Mouse (Mus musculus) layer of hippocampus, adult 2 months (tissue): ENCODE results near the gene Tmem221. TPM values are rescaled to one million over a fixed set of nuclear protein-coding genes. Genes with fewer than 3 reads are reported as not detected.

Source experiments
- DNase-seq, 2 experiments: peaks; one replicate each; pipeline ENCODE4 v3.0.0; 2022; ENCODE audit warnings: low spot score in 2 of 2
- H3K27ac ChIP-seq: fragments of 200-600 bp; 2 replicates; pipeline ENCODE4 v1.8.1; 2022
- H3K4me3 ChIP-seq: fragments of 200-600 bp; 2 replicates; pipeline ENCODE4 v1.8.1; 2022; ENCODE audit warnings: mild to moderate bottlenecking
- CTCF ChIP-seq: fragments of 200-600 bp; conservative IDR thresholded peaks from 2 replicates; pipeline ENCODE4 v1.8.1; 2022; ENCODE audit warnings: antibody characterized with exemption, mild to moderate bottlenecking, moderate library complexity
- total RNA-seq, 2 experiments: library from RNA; stranded (reverse); gene quantifications; 2 replicates each; pipeline ENCODE4 v1.2.3; 2021

Tmem221 gene
- total RNA-seq, 2 experiments from 2014 or later = 0.22 to 0.31 TPM

- DNase-seq = no peak
- Histone ChIP-seq H3K4me3 (peak overlapping the region; percentile 75; the same call in 1 of the 2 replicates), H3K27ac (peak overlapping the region; percentile 95)
- TF ChIP-seq CTCF = no peak
These were observed 13.4 kb upstream of the Tmem221 start for GRCm38 (mm10) chr8:71572077-71572476.

DNA sequence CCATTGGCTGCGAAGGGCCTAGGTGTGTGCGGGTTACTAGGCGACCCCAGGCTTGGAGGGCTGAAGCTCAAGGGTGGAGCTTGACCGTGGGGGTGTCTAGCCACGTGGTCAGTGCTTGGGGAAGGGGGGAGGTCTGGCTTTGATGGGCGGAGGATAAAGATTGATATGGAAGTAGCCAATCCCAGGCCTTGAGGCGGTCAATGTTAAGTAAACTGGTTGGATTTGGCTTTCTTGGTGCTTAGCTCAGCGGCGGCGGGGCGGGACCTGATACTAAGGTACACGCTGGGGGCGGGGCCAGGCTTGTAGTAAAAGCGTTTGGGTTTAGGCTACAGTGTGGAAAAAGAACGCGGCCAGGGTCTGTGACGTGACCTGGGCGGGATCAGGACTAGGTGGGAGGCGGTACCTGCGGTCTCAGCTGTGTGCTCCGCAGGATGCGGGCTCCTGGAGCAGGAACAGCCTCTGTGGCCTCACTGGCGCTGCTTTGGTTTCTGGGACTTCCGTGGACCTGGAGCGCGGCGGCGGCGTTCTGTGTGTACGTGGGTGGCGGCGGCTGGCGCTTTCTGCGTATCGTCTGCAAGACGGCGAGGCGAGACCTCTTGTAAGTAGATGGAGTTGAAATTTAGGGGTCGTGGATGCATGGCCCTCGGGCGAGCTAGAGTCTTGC, 11.8 kb upstream of the Tmem221 start:
- TF ChIP-seq CTCF = no peak; the same call in 1 of the 2 replicates
- Histone ChIP-seq H3K4me3 (peak overlapping the region; percentile 75), H3K27ac (peak overlapping the region; percentile 95)
- DNase-seq = peak; percentile 92 to 97

GRCm38 (mm10) chr8:71569366-71570290, 11.0 kb upstream of the Tmem221 start:
- peak; percentile 83 to 92 for DNase-seq
- H3K4me3 ChIP-seq = peak overlapping the region; percentile 75
- no peak for TF ChIP-seq CTCF
- peak overlapping the region; percentile 95 for H3K27ac ChIP-seq

DNA sequence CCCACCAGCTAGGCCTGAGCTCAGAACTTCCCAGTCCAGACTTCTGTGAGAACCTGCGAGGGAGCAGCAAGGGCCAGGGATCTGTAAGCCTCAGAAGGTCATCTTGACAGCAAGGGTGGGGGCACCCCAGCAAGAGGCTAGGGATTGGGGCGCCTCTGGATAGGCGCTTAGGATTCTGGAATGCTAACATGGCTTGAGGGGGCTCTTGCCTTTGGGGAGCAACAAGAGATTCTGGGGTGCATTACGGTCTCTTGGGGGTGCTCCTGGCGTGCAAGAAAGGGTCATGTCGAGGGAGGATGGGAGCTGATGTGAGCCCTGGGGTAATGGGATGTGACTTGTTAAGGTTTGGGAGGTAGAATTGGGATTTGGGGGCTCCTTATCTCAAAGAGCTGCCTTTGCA, 10.3 kb upstream of the Tmem221 start:
- peak overlapping the region; percentile 95 for H3K27ac ChIP-seq
- no peak for DNase-seq
- peak overlapping the region; percentile 75 for H3K4me3 ChIP-seq
- no peak for TF ChIP-seq CTCF

DNA sequence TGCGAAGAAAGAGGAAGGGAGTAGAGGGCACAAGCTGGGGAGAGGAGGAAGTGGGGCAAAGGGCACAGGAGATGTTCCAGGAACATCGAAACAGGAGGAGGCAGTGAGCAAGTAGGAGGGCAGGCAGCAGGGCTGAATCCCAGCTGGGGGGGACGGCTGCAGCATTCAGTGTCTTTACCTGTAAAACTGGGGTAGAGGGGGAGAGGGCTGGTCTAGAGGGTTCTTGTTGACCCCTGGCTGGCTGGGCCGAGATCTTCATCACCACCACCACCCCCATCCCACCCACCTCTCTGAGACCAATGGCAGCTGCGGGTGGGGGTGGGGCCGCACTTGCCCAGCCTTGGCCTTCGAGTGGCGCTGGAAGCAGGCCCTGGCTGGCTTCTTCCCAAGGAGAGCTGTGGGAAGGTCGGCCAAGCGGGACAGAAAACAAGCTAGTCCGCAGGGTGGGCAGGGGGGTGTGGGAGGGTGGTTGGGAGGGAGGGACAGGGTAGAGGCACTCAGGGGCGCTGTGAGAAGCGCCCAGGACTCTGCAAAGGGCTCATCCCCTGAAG, 9.8 kb upstream of the Tmem221 start, which contains the start of gene Slc27a1:
Gene Slc27a1 (plus strand): TSS at position 496 of the 551 bp plus-strand sequence.
- no peak for TF ChIP-seq CTCF
- H3K4me3 ChIP-seq = peak within 1 kb of the TSS; percentile 75
- peak; percentile 70 to 72 for DNase-seq

DNA sequence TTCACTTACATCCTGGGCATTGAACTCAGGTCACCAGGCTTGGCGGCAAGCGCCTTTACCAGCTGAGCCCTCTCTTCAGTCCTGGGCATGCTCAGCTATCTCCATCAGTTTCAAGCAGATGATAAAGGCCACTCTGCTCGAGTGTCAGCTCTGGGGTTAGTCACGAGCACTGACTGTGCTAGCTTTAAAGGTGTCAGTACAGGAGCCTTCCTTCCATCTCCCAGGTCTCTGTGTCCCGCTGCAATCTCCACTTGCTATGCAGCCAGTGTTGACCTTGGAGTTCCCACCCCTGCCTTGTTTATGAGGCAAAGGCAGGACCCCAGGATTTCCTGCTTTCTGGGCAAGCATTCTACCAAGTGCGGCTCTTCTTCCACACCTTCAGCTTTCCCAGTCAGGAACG, 8.9 kb upstream of the Tmem221 start:
- DNase-seq = no peak
- no peak for TF ChIP-seq CTCF
- no peak overlapping the region for H3K4me3 ChIP-seq
- H3K27ac ChIP-seq = peak overlapping the region; percentile 95

More for the DNA sequence above, 9.8 kb upstream of the Tmem221 start, which contains the start of gene Slc27a1:
- peak within 1 kb of the TSS; percentile 95 for H3K27ac ChIP-seq

DNA sequence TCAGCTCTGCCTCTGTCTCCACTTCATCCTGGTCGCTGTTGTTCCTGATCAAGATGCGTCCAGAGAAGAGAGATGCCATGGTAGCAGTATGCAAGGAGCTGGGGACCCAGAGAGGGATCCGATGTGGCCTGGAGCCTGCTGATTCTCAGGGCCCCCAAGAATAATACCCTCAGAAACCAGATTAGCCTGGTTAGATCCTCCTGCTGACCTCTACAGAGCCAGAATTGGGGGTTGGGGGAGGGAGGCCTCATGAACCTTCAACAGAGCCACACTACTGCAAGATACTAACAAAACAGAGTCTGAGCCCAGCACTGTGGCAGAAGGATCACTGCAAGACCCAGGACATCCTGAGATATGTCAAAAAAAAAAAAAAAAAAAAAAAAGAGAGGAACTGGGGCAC, 7.8 kb upstream of the Tmem221 start, which contains the start of gene Nxnl1:
Gene Nxnl1 (minus strand): TSS at position 101 of the 400 bp plus-strand sequence.
- DNase-seq = no peak
- H3K27ac ChIP-seq = peak within 1 kb of the TSS; percentile 95; the same call in 1 of the 2 replicates
- H3K4me3 ChIP-seq = no peak within 1 kb of the TSS
- no peak for TF ChIP-seq CTCF

GRCm38 (mm10) chr8:71563992-71564391, 5.3 kb upstream of the Tmem221 start:
- Histone ChIP-seq H3K4me3 (no peak overlapping the region), H3K27ac (no peak overlapping the region)
- no peak for DNase-seq

DNA sequence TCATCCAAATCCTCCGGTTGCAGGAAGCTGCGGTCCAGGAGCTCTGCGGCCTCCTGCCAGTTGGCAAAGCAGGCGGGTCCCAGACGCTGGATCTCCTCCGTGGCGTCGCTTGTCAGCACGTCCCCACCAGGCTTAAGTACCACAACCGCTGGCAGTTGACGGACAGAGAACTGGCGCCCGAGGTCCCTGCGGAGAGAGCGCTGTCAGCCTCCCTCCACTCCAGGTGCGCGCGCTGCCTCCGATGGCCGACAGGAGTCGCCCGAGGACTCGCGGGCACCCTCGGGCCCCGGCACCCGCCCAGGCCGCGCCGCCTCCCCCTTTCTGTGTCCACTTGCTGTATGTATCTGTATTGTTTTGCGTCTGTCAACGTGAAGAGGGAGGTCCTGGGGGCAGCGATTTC, 4.1 kb upstream of the Tmem221 start:
- TF ChIP-seq CTCF = peak; percentile 93
- peak in 1 of 2 experiments; percentile 70 for DNase-seq
- H3K27ac ChIP-seq = 0 out of 2 replicates have a peak overlapping the region, but pooled peaks have one; percentile 11
- peak overlapping the region; percentile 38 for H3K4me3 ChIP-seq

More at GRCm38 (mm10) chr8:71563992-71564391, 5.3 kb upstream of the Tmem221 start:
- peak; percentile 60 for TF ChIP-seq CTCF

DNA sequence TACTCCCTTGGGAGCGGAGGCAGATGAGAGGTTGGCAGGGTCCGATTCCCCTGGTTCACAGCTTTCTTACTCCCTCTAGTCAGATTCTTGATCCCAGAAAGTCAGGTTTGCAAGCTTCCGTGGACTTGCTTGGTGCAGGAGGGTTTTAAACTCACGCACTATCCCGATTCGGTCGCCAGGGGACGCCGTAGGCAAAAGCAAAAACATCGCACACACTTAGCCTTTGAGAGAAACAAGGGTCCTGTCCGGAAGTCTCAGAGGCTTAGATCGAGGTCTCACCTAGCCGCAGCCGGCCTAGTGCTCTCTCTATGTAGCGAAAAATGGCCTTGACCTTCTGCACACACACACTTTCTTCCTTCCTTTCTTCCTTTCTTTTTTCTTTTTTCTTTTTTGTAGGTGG, 2.7 kb upstream of the Tmem221 start:
- peak; percentile 91 for TF ChIP-seq CTCF
- H3K27ac ChIP-seq = no peak overlapping the region
- DNase-seq = peak in 1 of 2 experiments; percentile 66
- H3K4me3 ChIP-seq = no peak overlapping the region

DNA sequence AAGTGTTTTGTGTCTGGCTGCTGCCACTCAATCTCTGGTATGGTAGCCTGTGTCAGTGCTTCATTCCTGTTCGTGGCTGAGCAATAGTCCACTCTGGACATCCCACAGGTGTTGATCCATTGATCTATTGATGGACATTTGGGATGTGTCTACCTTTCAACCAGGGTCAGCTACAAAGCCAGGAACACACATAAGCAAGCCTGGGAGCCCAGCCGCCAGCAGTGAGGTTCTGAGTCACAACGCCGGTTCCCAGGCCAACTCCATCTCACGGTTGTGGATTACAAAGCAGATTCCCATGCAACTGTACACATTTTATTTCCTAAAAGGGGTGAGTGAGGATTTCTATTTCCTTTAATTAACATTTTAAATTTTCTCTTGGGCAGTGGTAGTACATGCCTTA, 2.1 kb upstream of the Tmem221 start:
- no peak for TF ChIP-seq CTCF
- Histone ChIP-seq H3K4me3 (no peak overlapping the region), H3K27ac (no peak overlapping the region)
- no peak for DNase-seq

GRCm38 (mm10) chr8:71560071-71560470, 1.4 kb upstream of the Tmem221 start:
- DNase-seq = no peak
- Histone ChIP-seq H3K27ac (no peak overlapping the region), H3K4me3 (no peak overlapping the region)
- no peak for TF ChIP-seq CTCF
